Mouse (Mus musculus) embryonic facial prominence, embryonic 13.5 days (tissue): ENCODE data around the gene Fut4. TPM values are rescaled to one million over a fixed set of nuclear protein-coding genes. Genes with fewer than 3 reads are reported as not detected.

ENCODE experiments used
- ATAC-seq: fragments of 200-750 bp; cut with Nextera tagmentation; 2 replicates; pipeline ENCODE4 v1.8.0; 2017; ENCODE audit warnings: low read depth; ENCODE audit not compliant: insufficient number of reproducible peaks, insufficient read depth, low FRiP score, low TSS enrichment
- H3K27ac ChIP-seq: fragments of 300-500 bp; sonication (generic); 2 replicates; pipeline ENCODE4 v1.5.1; 2015; ENCODE audit warnings: moderate library complexity, mild to moderate bottlenecking, inconsistent platforms
- H3K27me3 ChIP-seq: fragments of 300-500 bp; sonication (generic); 2 replicates; pipeline ENCODE4 v1.6.1; 2015; ENCODE audit warnings: mild to moderate bottlenecking, inconsistent platforms
- H3K36me3 ChIP-seq: fragments of 300-500 bp; sonication (generic); 2 replicates; pipeline ENCODE4 v1.6.1; 2015; ENCODE audit warnings: mild to moderate bottlenecking, inconsistent platforms
- H3K4me1 ChIP-seq: fragments of 300-500 bp; sonication (generic); 2 replicates; pipeline ENCODE4 v1.6.1; 2015; ENCODE audit warnings: inconsistent platforms
- H3K4me2 ChIP-seq: fragments of 300-500 bp; sonication (generic); 2 replicates; pipeline ENCODE4 v1.6.1; 2015; ENCODE audit warnings: moderate library complexity, mild to moderate bottlenecking, inconsistent platforms
- H3K4me3 ChIP-seq: fragments of 300-500 bp; sonication (generic); 2 replicates; pipeline ENCODE4 v1.5.1; 2015; ENCODE audit warnings: mild to moderate bottlenecking, inconsistent platforms
- H3K9ac ChIP-seq: fragments of 300-500 bp; sonication (generic); 2 replicates; pipeline ENCODE4 v1.6.1; 2015; ENCODE audit warnings: mild to moderate bottlenecking, inconsistent platforms
- H3K9me3 ChIP-seq: fragments of 300-500 bp; sonication (generic); 2 replicates; pipeline ENCODE4 v1.6.1; 2016; ENCODE audit warnings: inconsistent platforms
- WGBS: fragments of 180-500 bp; shearing (Covaris S2); methylation state at CpG from one replicate; pipeline ENCODE4 v1.1.7; 2015; ENCODE audit warnings: mixed read lengths; 5-methylcytosine and 5-hydroxymethylcytosine counted together
- polyA plus RNA-seq: library from polyadenylated mRNA; unstranded; fragments of >200 nt; fragmentation: Nextera tagmentation; extraction: Ambion mirVana; gene quantifications from 2 replicates; pipeline ENCODE4 v1.2.1, GENCODE M21; 2015

The Fut4 gene
- 2.0 and 2.7 TPM in 2 replicates for polyA plus RNA-seq

GRCm38 (mm10) chr9:14752001-14752522 is at the start of gene Fut4:
Gene Fut4 (minus strand): TSS chr9:14752393.
- H3K27ac ChIP-seq: no peak within 1 kb of the TSS
- peak; percentile 45 for ATAC-seq

GRCm38 (mm10) chr9:14787356-14787755 is 35.2 kb upstream of the Fut4 start:
- ATAC-seq: no peak
- Histone ChIP-seq H3K9ac (no peak overlapping the region), H3K4me1 (peaks cover 3% of the 10 kb centered on the region; the same call in 1 of the 2 replicates), H3K27me3 (no peaks in the 10 kb centered on the region), H3K27ac (no peak overlapping the region), H3K4me3 (no peak overlapping the region), H3K9me3 (no peaks in the 10 kb centered on the region), H3K36me3 (peaks cover 42% of the 10 kb centered on the region), H3K4me2 (no peak overlapping the region)
- 90% methylated on average over 6 of the region's 6 CpGs for WGBS

More at GRCm38 (mm10) chr9:14752001-14752522, at the start of gene Fut4:
- peak within 1 kb of the TSS; percentile 74 for H3K9ac ChIP-seq
- peak within 1 kb of the TSS; percentile 54 for H3K4me3 ChIP-seq
- H3K9me3 ChIP-seq: no peaks in the 10 kb centered on the region
- under 1% methylated on average over 28 of the region's 28 CpGs for WGBS
- H3K4me1 ChIP-seq: peaks cover 14% of the 10 kb centered on the region
- H3K4me2 ChIP-seq: peak within 1 kb of the TSS; percentile 96
- peaks cover 12% of the 10 kb centered on the region for H3K27me3 ChIP-seq
- H3K36me3 ChIP-seq: no peaks in the 10 kb centered on the region

DNA sequence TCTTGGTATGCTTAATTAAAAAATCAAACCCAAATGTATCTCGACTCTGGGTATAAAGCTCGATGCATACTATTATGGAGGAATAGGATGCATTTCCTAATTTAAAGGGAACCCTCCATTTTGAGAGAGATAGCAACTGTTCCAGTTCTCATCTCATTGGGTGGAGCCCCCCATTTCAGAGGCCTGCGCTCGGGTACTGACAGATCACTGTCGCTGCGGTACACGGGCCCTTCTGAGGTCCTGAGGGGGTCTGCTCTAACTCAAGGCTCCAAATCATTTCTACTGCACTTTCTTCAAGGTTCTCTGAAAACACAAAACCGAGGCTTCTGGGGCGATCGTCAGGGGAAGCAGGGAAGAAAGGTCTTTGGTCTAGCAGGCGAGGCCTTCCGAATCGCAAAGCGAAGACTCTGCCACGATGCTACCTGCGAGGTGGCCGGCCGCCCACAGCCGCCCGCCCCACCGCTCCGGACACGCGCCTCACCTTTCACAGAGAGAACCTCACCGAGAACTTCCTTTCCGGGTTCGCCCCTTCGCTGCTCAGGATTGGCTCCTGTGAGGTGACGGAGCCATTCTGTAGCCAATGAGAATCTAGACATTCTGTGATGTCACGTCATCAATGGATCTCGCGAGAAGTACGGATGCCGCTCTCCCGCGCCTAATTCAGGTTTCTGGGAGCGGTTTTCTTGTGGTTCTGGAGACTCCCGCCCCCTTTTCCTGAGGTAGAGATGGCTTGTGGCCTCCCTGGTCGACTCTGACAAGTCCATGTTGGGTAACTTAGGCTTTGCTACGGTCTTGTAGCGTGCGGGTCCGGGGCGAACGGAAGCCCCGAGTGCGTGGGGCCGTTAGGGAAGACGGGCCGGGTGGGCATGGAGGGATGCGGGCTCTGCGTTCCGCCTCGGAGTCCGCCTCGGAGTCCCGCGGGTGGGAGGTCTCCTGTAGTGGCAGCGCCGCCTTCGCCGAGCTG is 32.1 kb upstream of the Fut4 start, which contains the start of the genes Mre11a and Ankrd49:
Gene Mre11a, plus strand, starts transcription at position 616 of the 964 bp plus-strand sequence.
Gene Ankrd49, minus strand, starts transcription at position 818 of the 964 bp plus-strand sequence.
- peak within 1 kb of the TSS; percentile 97 for H3K27ac ChIP-seq
- peak within 1 kb of the TSS; percentile 85 for H3K4me2 ChIP-seq
- no peaks in the 10 kb centered on the region for H3K27me3 ChIP-seq
- H3K36me3 ChIP-seq: peaks cover 43% of the 10 kb centered on the region
- ATAC-seq: peak; percentile 99
- peak within 1 kb of the TSS; percentile 77 for H3K4me3 ChIP-seq
- H3K9me3 ChIP-seq: no peaks in the 10 kb centered on the region
- WGBS: under 1% methylated on average over 62 of the region's 62 CpGs
- peak within 1 kb of the TSS; percentile 90 for H3K9ac ChIP-seq
- H3K4me1 ChIP-seq: peaks cover 3% of the 10 kb centered on the region; the same call in 1 of the 2 replicates

- Histone ChIP-seq H3K4me3 (no peak overlapping the region), H3K4me2 (no peak overlapping the region), H3K27ac (no peak overlapping the region), H3K36me3 (peaks cover 28% of the 10 kb centered on the region), H3K9me3 (no peaks in the 10 kb centered on the region), H3K27me3 (no peaks in the 10 kb centered on the region), H3K4me1 (no peaks in the 10 kb centered on the region), H3K9ac (no peak overlapping the region)
- no peak for ATAC-seq
- WGBS: 27% methylated on average over 13 of the region's 13 CpGs
These were observed 26.1 kb upstream of the Fut4 start for GRCm38 (mm10) chr9:14778341-14778740.

GRCm38 (mm10) chr9:14773813-14774212 is 21.6 kb upstream of the Fut4 start:
- ATAC-seq: no peak
- peaks cover 19% of the 10 kb centered on the region for H3K27me3 ChIP-seq

GRCm38 (mm10) chr9:14772074-14772473 is 19.9 kb upstream of the Fut4 start:
- no peak overlapping the region for H3K4me2 ChIP-seq
- ATAC-seq: no peak
- H3K27ac ChIP-seq: no peak overlapping the region
- H3K4me3 ChIP-seq: no peak overlapping the region
- H3K9ac ChIP-seq: no peak overlapping the region
- peaks cover 8% of the 10 kb centered on the region for H3K4me1 ChIP-seq
- H3K36me3 ChIP-seq: no peaks in the 10 kb centered on the region
- 90% methylated on average over 2 of the region's 2 CpGs for WGBS
- H3K9me3 ChIP-seq: no peaks in the 10 kb centered on the region
- H3K27me3 ChIP-seq: peaks cover 22% of the 10 kb centered on the region

More at GRCm38 (mm10) chr9:14773813-14774212, 21.6 kb upstream of the Fut4 start:
- no peaks in the 10 kb centered on the region for H3K9me3 ChIP-seq
- H3K9ac ChIP-seq: no peak overlapping the region
- peaks cover 8% of the 10 kb centered on the region for H3K4me1 ChIP-seq
- WGBS: 46% methylated on average over 2 of the region's 2 CpGs
- H3K4me3 ChIP-seq: no peak overlapping the region
- no peaks in the 10 kb centered on the region for H3K36me3 ChIP-seq
- no peak overlapping the region for H3K4me2 ChIP-seq
- no peak overlapping the region for H3K27ac ChIP-seq

DNA sequence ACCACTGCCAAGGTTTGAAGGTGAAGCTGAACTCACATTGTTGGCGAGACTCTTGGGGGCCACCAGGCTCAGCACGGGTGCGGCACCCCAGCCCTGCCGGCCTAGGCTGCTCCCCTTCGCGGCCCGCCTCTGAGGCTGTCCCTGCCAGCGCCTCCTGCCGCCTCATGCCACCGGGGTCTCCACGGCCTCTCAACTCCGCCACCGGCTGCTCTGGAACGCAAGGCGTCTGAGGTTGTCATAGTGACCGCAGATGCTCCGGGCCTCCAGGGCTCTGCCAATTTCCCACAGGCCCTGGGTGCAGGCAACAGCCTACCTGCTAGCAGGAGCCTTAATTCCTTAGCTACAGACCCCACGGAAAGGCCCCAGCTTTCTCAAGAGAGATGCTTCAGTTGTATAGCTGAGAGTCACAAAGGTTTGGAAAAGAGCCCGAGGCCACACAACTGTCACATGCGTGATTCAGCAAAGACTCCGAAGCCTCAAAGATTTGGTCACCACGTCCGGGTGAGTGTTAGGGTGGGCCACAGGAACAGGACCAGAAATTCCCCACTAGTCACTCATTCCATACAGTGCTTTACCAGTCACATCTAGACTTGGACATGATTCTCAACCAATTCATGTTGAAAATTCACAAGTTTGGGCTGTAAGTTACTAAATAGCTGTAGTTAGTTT is 18.7 kb upstream of the Fut4 start, which contains the start of gene 1700012B09Rik:
Gene 1700012B09Rik, minus strand, starts transcription at position 228 of the 669 bp plus-strand sequence.
- Histone ChIP-seq H3K4me3 (no peak within 1 kb of the TSS), H3K27me3 (peaks cover 22% of the 10 kb centered on the region), H3K4me1 (peaks cover 8% of the 10 kb centered on the region), H3K4me2 (peak within 1 kb of the TSS; percentile 44), H3K36me3 (no peaks in the 10 kb centered on the region), H3K9ac (peak within 1 kb of the TSS; percentile 49; the same call in 1 of the 2 replicates), H3K9me3 (no peaks in the 10 kb centered on the region), H3K27ac (no peak within 1 kb of the TSS)
- ATAC-seq: no peak; the same call in 1 of the 2 replicates
- WGBS: 17% methylated on average over 23 of the region's 23 CpGs

- no peak for ATAC-seq
- no peak overlapping the region for H3K4me2 ChIP-seq
- peaks cover 22% of the 10 kb centered on the region for H3K27me3 ChIP-seq
- no peak overlapping the region for H3K27ac ChIP-seq
- H3K36me3 ChIP-seq: no peaks in the 10 kb centered on the region
- no peaks in the 10 kb centered on the region for H3K9me3 ChIP-seq
- WGBS: 51% methylated on average over 6 of the region's 6 CpGs
- H3K4me1 ChIP-seq: peaks cover 8% of the 10 kb centered on the region
- no peak overlapping the region for H3K4me3 ChIP-seq
- no peak overlapping the region for H3K9ac ChIP-seq
These were observed 17.6 kb upstream of the Fut4 start for GRCm38 (mm10) chr9:14769811-14770210.

GRCm38 (mm10) chr9:14764765-14765164 is 12.6 kb upstream of the Fut4 start:
- no peaks in the 10 kb centered on the region for H3K36me3 ChIP-seq
- no peak overlapping the region for H3K27ac ChIP-seq
- H3K27me3 ChIP-seq: peaks cover 9% of the 10 kb centered on the region
- no peaks in the 10 kb centered on the region for H3K9me3 ChIP-seq
- H3K4me3 ChIP-seq: no peak overlapping the region
- WGBS: 23% methylated on average over 7 of the region's 7 CpGs
- 0 out of 2 replicates have a peak, but pooled peaks have one; percentile 48 for ATAC-seq
- no peak overlapping the region for H3K9ac ChIP-seq
- H3K4me1 ChIP-seq: 0 out of 2 replicates have a peak, but pooled peaks cover 4% of the 10 kb centered on the region
- H3K4me2 ChIP-seq: no peak overlapping the region

GRCm38 (mm10) chr9:14759261-14759660 is 7.1 kb upstream of the Fut4 start:
- no peaks in the 10 kb centered on the region for H3K4me1 ChIP-seq
- no peak overlapping the region for H3K27ac ChIP-seq
- no peaks in the 10 kb centered on the region for H3K27me3 ChIP-seq
- ATAC-seq: no peak
- no peaks in the 10 kb centered on the region for H3K36me3 ChIP-seq
- H3K4me2 ChIP-seq: no peak overlapping the region
- no peak overlapping the region for H3K9ac ChIP-seq
- H3K4me3 ChIP-seq: no peak overlapping the region
- H3K9me3 ChIP-seq: no peaks in the 10 kb centered on the region

DNA sequence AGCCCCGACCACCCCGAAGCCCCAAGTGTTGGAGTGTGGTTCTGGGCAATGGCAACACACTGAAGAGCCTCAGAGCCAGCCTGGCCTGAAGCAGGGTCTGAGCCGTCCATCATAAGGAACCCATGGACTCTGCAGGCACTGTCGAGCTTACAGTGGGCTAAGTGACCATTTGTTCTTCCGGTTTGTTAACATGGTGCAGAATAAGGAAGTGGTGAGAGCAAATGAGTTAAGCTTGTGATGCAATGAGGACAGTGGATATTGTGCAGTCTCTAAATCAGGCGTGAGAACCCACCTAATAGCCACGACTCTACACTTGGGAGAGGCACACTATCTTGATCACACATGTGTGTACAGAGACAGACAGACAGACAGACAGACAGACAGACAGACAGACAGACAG is 6.4 kb upstream of the Fut4 start:
- Histone ChIP-seq H3K9me3 (no peaks in the 10 kb centered on the region), H3K4me1 (no peaks in the 10 kb centered on the region), H3K27me3 (no peaks in the 10 kb centered on the region), H3K4me2 (no peak overlapping the region), H3K27ac (no peak overlapping the region), H3K9ac (no peak overlapping the region), H3K4me3 (no peak overlapping the region), H3K36me3 (no peaks in the 10 kb centered on the region)
- no peak for ATAC-seq
- WGBS: 65% methylated on average over 7 of the region's 7 CpGs
